ENCODE assay signal across 9 mouse cellular contexts in the genomic region with DNA sequence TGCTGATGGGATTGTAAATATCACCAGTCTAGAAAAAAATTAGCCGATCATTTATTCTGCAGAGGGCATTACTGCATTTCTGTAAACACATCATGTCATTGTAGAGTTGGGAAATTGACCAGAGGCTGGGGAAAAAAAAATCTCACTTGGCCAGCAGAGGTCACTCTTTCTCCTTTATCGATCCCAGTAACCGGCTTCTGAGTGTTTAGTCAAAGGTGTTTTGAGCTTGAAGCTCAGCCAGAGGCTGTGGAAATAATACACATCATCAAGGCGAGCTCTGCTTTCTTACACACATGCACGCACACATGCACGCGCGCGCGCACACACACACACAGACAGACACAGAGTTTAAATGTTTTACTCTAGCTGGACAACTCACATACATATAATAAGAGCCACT.
DNase-seq lines count a peak whose midpoint lies in the region; ATAC-seq and TF ChIP-seq lines count a peak whose summit lies in the region.
"Had no signal": no experiment of that assay in that cellular context is flagged by ENCODE, and none has a peak within 500 bp of the region (broad histone marks: within the 10 kb centered on the region; RNA-seq: fewer than 3 reads in every experiment).

No protein-coding gene starts in this region.

- no peak for TF ChIP-seq EP300 in heart, postnatal 0 days (IDR thresholded peaks at IDR 0.05; ENCODE audit: low read depth)

- H3K4me3 ChIP-seq in heart, postnatal 0 days (ENCODE audit: low read depth, low read length) = no peak overlapping the region
- no peak overlapping the region for H3K4me3 ChIP-seq in heart, embryonic 11.5 days (ENCODE audit: low read depth, low read length)
- H3K4me3 ChIP-seq in layer of hippocampus, adult 2 months = no peak overlapping the region
- H3K4me3 ChIP-seq: liver, embryonic 15.5 days had no signal

- no peaks in the 10 kb centered on the region for H3K27me3 ChIP-seq in heart, postnatal 0 days (ENCODE audit: control insufficient read depth, insufficient read depth, low read length)
- H3K27me3 ChIP-seq in heart, embryonic 11.5 days (ENCODE audit: control insufficient read depth, insufficient read depth, low read length) = no peaks in the 10 kb centered on the region
- H3K27me3 ChIP-seq in splenic B cell, adult 2 months (ENCODE audit: control insufficient read depth, insufficient read depth, low read length, poor library complexity, severe bottlenecking) = no peaks in the 10 kb centered on the region
- H3K27me3 ChIP-seq: liver, embryonic 15.5 days had no signal

- no peaks in the 10 kb centered on the region for H3K36me3 ChIP-seq in heart, postnatal 0 days (replicated peaks; ENCODE audit: control insufficient read depth, insufficient read depth, low read length)
- H3K36me3 ChIP-seq in heart, embryonic 11.5 days (ENCODE audit: control insufficient read depth, insufficient read depth, low read length) = no peaks in the 10 kb centered on the region
- H3K36me3 ChIP-seq in splenic B cell, adult 2 months (ENCODE audit: control insufficient read depth, insufficient read depth, low read length, poor library complexity, severe bottlenecking) = no peaks in the 10 kb centered on the region
- H3K36me3 ChIP-seq: liver, embryonic 15.5 days had no signal

- no peak overlapping the region for H3K27ac ChIP-seq in heart, postnatal 0 days (ENCODE audit: low read depth)
- no peak overlapping the region for H3K27ac ChIP-seq in heart, embryonic 11.5 days (ENCODE audit: low read depth, low read length)
- H3K27ac ChIP-seq in layer of hippocampus, adult 2 months = peak overlapping the region; percentile 85; the same call in 1 of the 2 replicates
- H3K27ac ChIP-seq: liver, embryonic 15.5 days had no signal

- no peak for ATAC-seq in heart, postnatal 0 days (ENCODE audit: insufficient read depth, low read depth)
- ATAC-seq in heart, embryonic 11.5 days (replicated peaks; ENCODE audit: insufficient number of reproducible peaks, low FRiP score, low TSS enrichment) = no peak

- H3K9me3 ChIP-seq in heart, postnatal 0 days (replicated peaks; ENCODE audit: control insufficient read depth, low read length) = no peaks in the 10 kb centered on the region
- H3K9me3 ChIP-seq in heart, embryonic 11.5 days (replicated peaks; ENCODE audit: control insufficient read depth, low read length) = no peaks in the 10 kb centered on the region
- H3K9me3 ChIP-seq: liver, embryonic 15.5 days had no signal

- TF ChIP-seq CTCF in heart, postnatal 0 days (IDR thresholded peaks at IDR 0.05; ENCODE audit: low read depth) = peak; percentile 58
- TF ChIP-seq CTCF in layer of hippocampus, adult 2 months (conservative IDR thresholded peaks at IDR 0.05) = peak; percentile 86

- H3K4me1 ChIP-seq in heart, postnatal 0 days (ENCODE audit: control insufficient read depth, insufficient read depth) = no peaks in the 10 kb centered on the region
- no peaks in the 10 kb centered on the region for H3K4me1 ChIP-seq in heart, embryonic 11.5 days (ENCODE audit: control insufficient read depth, insufficient read depth, low read length)
- H3K4me1 ChIP-seq: liver, embryonic 15.5 days had no signal

- no peak overlapping the region for H3K4me2 ChIP-seq in heart, postnatal 0 days (ENCODE audit: low read depth, low read length)
- H3K4me2 ChIP-seq in heart, embryonic 11.5 days = no peak overlapping the region
- H3K4me2 ChIP-seq: liver, embryonic 15.5 days had no signal

- WGBS in heart, postnatal 0 days = 22% methylated on average over 10 of the region's 10 CpGs
- WGBS in heart, embryonic 11.5 days (ENCODE audit: insufficient replicate concordance) = 17% methylated on average over 10 of the region's 10 CpGs

- peak; percentile 60 for DNase-seq in heart, postnatal 0 days (ENCODE audit: low spot score)
- peak; percentile 82 for DNase-seq in NIH3T3 (ENCODE audit: low read depth)
- DNase-seq in cerebellum, postnatal 25 days = peak; percentile 67 to 79
- DNase-seq in frontal cortex, postnatal 36 days (ENCODE audit: low spot score in 2 of 2) = peak; percentile 65 to 87
- DNase-seq in layer of hippocampus, adult 2 months (ENCODE audit: low spot score in 2 of 2) = peak; percentile 70 to 85
- DNase-seq in lung, postnatal 14 days = peak; percentile 69
- peak; percentile 6 for DNase-seq in splenic B cell, adult 2 months (ENCODE audit: low read depth, low spot score)

- no peak overlapping the region for H3K9ac ChIP-seq in heart, postnatal 0 days (replicated peaks; ENCODE audit: low read depth, low read length)
- H3K9ac ChIP-seq in heart, embryonic 11.5 days (ENCODE audit: low read depth, low read length) = no peak overlapping the region
- H3K9ac ChIP-seq: liver, embryonic 15.5 days had no signal

Comparison
In these comparisons a context has a peak if more than half of its experiments do, and no peak if none do; other contexts are left out.
1. DNase-seq: peak in every context shown above with its lines; median percentile 82 in NIH3T3; 78 in layer of hippocampus, adult 2 months; 76 in frontal cortex, postnatal 36 days; 73 in cerebellum, postnatal 25 days; 69 in lung, postnatal 14 days; 60 in heart, postnatal 0 days; 6 in splenic B cell, adult 2 months.